Mouse (Mus musculus) liver, embryonic 16.5 days (tissue): ENCODE data around the gene Ddx19a. TPM values are rescaled to one million over a fixed set of nuclear protein-coding genes. Genes with fewer than 3 reads are reported as not detected.
"Not testable (repeated sequence)": the region's sequence is repeated elsewhere in the genome, so short reads cannot be mapped to it uniquely, and the experiment has no call there.

Experiments
- ATAC-seq: fragments of 200-750 bp; cut with Nextera tagmentation; 2 replicates; pipeline ENCODE4 v1.8.0; 2017; ENCODE audit warnings: low read depth, mild to moderate bottlenecking, moderate number of reproducible peaks, moderate library complexity
- H3K27ac ChIP-seq: fragments of 300-500 bp; sonication (generic); 2 replicates; pipeline ENCODE4 v1.5.1; 2014; ENCODE audit warnings: mild to moderate bottlenecking, low read length
- H3K27me3 ChIP-seq: fragments of 300-500 bp; sonication (generic); 2 replicates; pipeline ENCODE4 v1.6.1; 2014; ENCODE audit warnings: low read depth, low read length, mixed read lengths; ENCODE audit not compliant: control insufficient read depth, insufficient read depth
- H3K36me3 ChIP-seq: fragments of 300-500 bp; sonication (generic); 2 replicates; pipeline ENCODE4 v1.6.1; 2014; ENCODE audit warnings: mild to moderate bottlenecking; ENCODE audit not compliant: control insufficient read depth, insufficient read depth
- H3K4me1 ChIP-seq: fragments of 300-500 bp; sonication (generic); 2 replicates; pipeline ENCODE4 v1.6.1; 2014; ENCODE audit warnings: low read depth, low read length, mixed read lengths; ENCODE audit not compliant: control insufficient read depth
- H3K4me2 ChIP-seq: fragments of 300-500 bp; sonication (generic); 2 replicates; pipeline ENCODE4 v1.6.1; 2014; ENCODE audit warnings: low read depth, low read length, mixed read lengths
- H3K4me3 ChIP-seq: fragments of 300-500 bp; sonication (generic); 2 replicates; pipeline ENCODE4 v1.5.1; 2014; ENCODE audit warnings: low read depth, mild to moderate bottlenecking, low read length
- H3K9ac ChIP-seq: fragments of 300-500 bp; sonication (generic); 2 replicates; pipeline ENCODE4 v1.6.1; 2014; ENCODE audit warnings: low read depth, low read length
- H3K9me3 ChIP-seq: fragments of 300-500 bp; sonication (generic); replicated peaks from 2 replicates; pipeline ENCODE4 v1.6.1; 2016; ENCODE audit warnings: low read length; ENCODE audit not compliant: control insufficient read depth
- WGBS: fragments of 180-500 bp; shearing (Covaris S2); extraction: QIAGEN DNeasy Blood & Tissue Kit; methylation state at CpG from one replicate; pipeline ENCODE4 v1.1.7; 2014; ENCODE audit not compliant: insufficient replicate concordance; 5-methylcytosine and 5-hydroxymethylcytosine counted together
- polyA plus RNA-seq: library from polyadenylated mRNA; unstranded; fragments of >200 nt; fragmentation: Nextera tagmentation; extraction: Ambion mirVana; gene quantifications from 2 replicates; pipeline ENCODE4 v1.2.1, GENCODE M21; 2015

Ddx19a gene
- polyA plus RNA-seq, 1 experiment from 2014 or later, result 8.8 TPM

GRCm38 (mm10) chr8:111030045-111030444 lies 32.4 kb upstream of the Ddx19a start:
- Histone ChIP-seq H3K4me3 (peak overlapping the region; percentile 19), H3K27ac (no peak overlapping the region)

GRCm38 (mm10) chr8:111029589-111029988 lies 32.0 kb upstream of the Ddx19a start:
- Histone ChIP-seq H3K36me3 (no peaks in the 10 kb centered on the region), H3K27me3 (no peaks in the 10 kb centered on the region), H3K9me3 (no peaks in the 10 kb centered on the region), H3K4me3 (no peak overlapping the region), H3K4me1 (peaks cover 12% of the 10 kb centered on the region), H3K4me2 (peak overlapping the region; percentile 35), H3K9ac (no peak overlapping the region), H3K27ac (no peak overlapping the region)
- 26% methylated on average over 4 of the region's 4 CpGs for WGBS
- no peak for ATAC-seq

More at GRCm38 (mm10) chr8:111030045-111030444, 32.4 kb upstream of the Ddx19a start:
- H3K4me2 ChIP-seq, result peak overlapping the region; percentile 35
- H3K9me3 ChIP-seq, result no peaks in the 10 kb centered on the region
- no peaks in the 10 kb centered on the region for H3K27me3 ChIP-seq
- WGBS, result 69% methylated on average over 6 of the region's 6 CpGs
- H3K36me3 ChIP-seq, result no peaks in the 10 kb centered on the region
- ATAC-seq, result no peak
- H3K4me1 ChIP-seq, result peaks cover 17% of the 10 kb centered on the region
- no peak overlapping the region for H3K9ac ChIP-seq

DNA sequence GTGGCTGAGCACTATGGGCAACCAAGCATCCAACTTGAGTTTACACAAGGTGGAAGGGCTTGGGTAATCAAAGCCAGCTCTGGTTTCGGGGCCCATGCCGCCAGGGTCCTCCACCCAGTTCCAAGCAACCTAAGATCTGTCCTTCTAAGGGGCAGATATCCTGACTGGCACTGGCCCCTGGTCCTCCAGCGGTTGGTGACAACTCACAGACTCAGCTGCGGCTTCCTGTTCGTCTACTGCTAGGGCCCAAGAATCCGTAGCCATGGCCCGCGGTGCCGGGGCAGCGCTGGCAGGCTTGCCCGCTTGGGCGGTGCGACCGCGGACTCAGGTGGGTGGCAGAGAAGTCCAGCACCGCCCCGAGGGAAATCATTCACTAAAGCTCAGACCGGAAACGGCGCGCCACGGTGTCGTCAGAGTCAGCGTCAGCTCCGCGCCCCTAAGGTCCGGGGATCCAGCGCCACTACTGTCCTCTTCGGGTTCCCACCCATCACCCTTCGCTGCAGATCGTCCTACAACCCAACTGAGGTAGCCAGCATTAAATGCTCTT lies 29.9 kb upstream of the Ddx19a start:
- H3K27ac ChIP-seq, result peak overlapping the region; percentile 73
- no peaks in the 10 kb centered on the region for H3K27me3 ChIP-seq
- H3K9ac ChIP-seq, result peak overlapping the region; percentile 88
- WGBS, result under 1% methylated on average over 31 of the region's 31 CpGs
- H3K4me2 ChIP-seq, result peak overlapping the region; percentile 93
- peak; percentile 97 for ATAC-seq
- H3K36me3 ChIP-seq, result no peaks in the 10 kb centered on the region
- no peaks in the 10 kb centered on the region for H3K9me3 ChIP-seq
- H3K4me3 ChIP-seq, result peak overlapping the region; percentile 77
- peaks cover 7% of the 10 kb centered on the region for H3K4me1 ChIP-seq

DNA sequence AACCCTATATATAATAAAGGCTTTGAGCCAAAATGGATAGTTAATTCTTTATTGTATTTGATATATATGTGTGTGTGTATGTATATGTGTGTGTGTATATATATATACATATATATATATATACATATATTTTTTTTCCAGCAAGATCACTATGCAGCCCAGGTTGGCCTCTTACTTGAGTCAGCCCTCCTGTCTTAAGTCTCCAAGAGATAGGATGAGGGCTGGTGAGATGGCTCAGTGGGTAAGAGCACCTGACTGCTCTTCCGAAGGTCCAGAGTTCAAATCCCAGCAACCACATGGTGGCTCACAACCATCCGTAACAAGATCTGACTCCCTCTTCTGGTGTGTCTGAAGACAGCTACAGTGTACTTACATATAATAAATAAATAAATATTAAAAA lies 29.0 kb upstream of the Ddx19a start:
- 94% methylated on average over 1 of the region's 2 CpGs for WGBS
- not testable (repeated sequence) for H3K4me3 ChIP-seq, H3K27me3 ChIP-seq, H3K4me2 ChIP-seq, ATAC-seq, H3K4me1 ChIP-seq, H3K27ac ChIP-seq, H3K9me3 ChIP-seq, H3K9ac ChIP-seq, H3K36me3 ChIP-seq

- H3K4me3 ChIP-seq, H3K27ac ChIP-seq, H3K27me3 ChIP-seq, H3K9ac ChIP-seq, H3K4me1 ChIP-seq, ATAC-seq, H3K9me3 ChIP-seq, H3K4me2 ChIP-seq: not testable (repeated sequence)
- WGBS, result 72% methylated on average over 8 of the region's 10 CpGs
- peaks cover 12% of the 10 kb centered on the region for H3K36me3 ChIP-seq
Measured at GRCm38 (mm10) chr8:111010230-111010991, 12.8 kb upstream of the Ddx19a start.

- WGBS, result 31% methylated on average over 16 of the region's 16 CpGs
- H3K9me3 ChIP-seq, result no peaks in the 10 kb centered on the region
- peaks cover 12% of the 10 kb centered on the region for H3K4me1 ChIP-seq
- H3K4me3 ChIP-seq, result peak overlapping the region; percentile 97
- H3K36me3 ChIP-seq, result peaks cover 8% of the 10 kb centered on the region
- H3K4me2 ChIP-seq, result peak overlapping the region; percentile 79
- H3K27me3 ChIP-seq, result no peaks in the 10 kb centered on the region
- H3K27ac ChIP-seq, result peak overlapping the region; percentile 90
- ATAC-seq, result no peak
- H3K9ac ChIP-seq, result peak overlapping the region; percentile 87
Measured at GRCm38 (mm10) chr8:110996641-110997430, 764 bp downstream of the Ddx19a start.

- Histone ChIP-seq H3K4me3 (no peak overlapping the region), H3K9ac (no peak overlapping the region), H3K9me3 (no peaks in the 10 kb centered on the region), H3K4me1 (peaks cover 8% of the 10 kb centered on the region), H3K27me3 (no peaks in the 10 kb centered on the region), H3K4me2 (no peak overlapping the region), H3K36me3 (peaks cover 53% of the 10 kb centered on the region), H3K27ac (no peak overlapping the region)
- ATAC-seq, result no peak
- 84% methylated on average over 9 of the region's 9 CpGs for WGBS
Measured at GRCm38 (mm10) chr8:110990017-110990416, 7.6 kb downstream of the Ddx19a start.

GRCm38 (mm10) chr8:110987805-110988744 lies 9.5 kb downstream of the Ddx19a start:
- 21% methylated on average over 8 of the region's 8 CpGs for WGBS
- Histone ChIP-seq H3K36me3 (peaks cover 69% of the 10 kb centered on the region), H3K9me3 (no peaks in the 10 kb centered on the region), H3K9ac (no peak overlapping the region), H3K27ac (0 out of 2 replicates have a peak overlapping the region, but pooled peaks have one; percentile 30), H3K4me2 (0 out of 2 replicates have a peak overlapping the region, but pooled peaks have one; percentile 17), H3K4me1 (peaks cover 8% of the 10 kb centered on the region), H3K4me3 (no peak overlapping the region), H3K27me3 (no peaks in the 10 kb centered on the region)
- peak; percentile 86 for ATAC-seq
